Mouse (Mus musculus) testis, adult 2 months (tissue): ENCODE results near the gene Hist1h1d.

ENCODE experiments used
- CTCF ChIP-seq: fragments of 200-500 bp; IDR thresholded peaks from 2 replicates; pipeline ENCODE4 v1.5.1; 2012; ENCODE audit warnings: low read depth, mild to moderate bottlenecking, inconsistent platforms, low read length, moderate library complexity; ENCODE audit not compliant: control insufficient read depth, insufficient read depth, insufficient replicate concordance
- POLR2A ChIP-seq: fragments of 200-500 bp; IDR thresholded peaks from 2 replicates; pipeline ENCODE4 v1.6.1; 2012; ENCODE audit warnings: low read depth, mild to moderate bottlenecking, inconsistent platforms, low read length, moderate library complexity; ENCODE audit not compliant: control insufficient read depth

DNA sequence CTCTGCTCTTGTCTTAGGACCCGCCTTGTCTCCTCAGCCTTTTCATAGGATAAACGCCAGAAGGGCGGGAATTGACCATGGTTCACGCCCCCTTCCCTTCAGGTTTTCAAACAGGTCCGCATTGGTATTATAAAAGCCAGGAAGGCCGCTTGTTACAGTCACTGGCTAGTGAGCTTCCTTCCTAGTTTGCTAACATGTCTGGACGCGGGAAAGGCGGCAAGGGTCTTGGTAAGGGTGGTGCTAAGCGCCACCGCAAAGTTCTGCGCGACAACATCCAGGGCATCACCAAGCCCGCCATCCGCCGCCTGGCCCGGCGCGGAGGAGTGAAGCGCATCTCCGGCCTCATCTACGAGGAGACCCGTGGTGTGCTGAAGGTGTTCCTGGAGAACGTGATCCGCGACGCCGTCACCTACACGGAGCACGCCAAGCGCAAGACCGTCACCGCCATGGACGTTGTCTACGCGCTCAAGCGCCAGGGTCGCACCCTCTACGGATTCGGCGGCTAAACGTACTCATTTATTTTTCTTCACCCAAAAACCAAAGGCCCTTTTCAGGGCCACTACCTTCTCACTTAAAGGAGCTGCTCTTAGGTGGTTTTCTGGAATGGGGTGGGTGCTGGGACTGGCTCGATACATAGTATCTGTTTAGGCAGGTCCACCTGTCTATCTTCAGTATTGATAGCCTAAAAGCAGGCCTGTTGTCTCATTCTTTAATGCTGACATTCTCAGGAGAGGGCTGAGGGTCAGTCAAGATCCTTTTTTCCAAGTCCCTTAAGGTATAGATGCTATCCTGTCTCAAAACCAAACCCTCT, 28.6 kb downstream of the Hist1h1d start, which contains the start of gene Hist1h4d:
- no peak for TF ChIP-seq CTCF
- peak; percentile 96 for TF ChIP-seq POLR2A
